Mouse (Mus musculus) thymus, postnatal 36 days (tissue): ENCODE results near the gene Wnt5a.

Experiments used
- DNase-seq, 2 experiments: peaks; one replicate each; pipeline ENCODE4 v3.0.0; 2022; ENCODE audit warnings: mixed read lengths in 2 of 2

Wnt5a gene

GRCm38 (mm10) chr14:28509441-28510340 is 5.1 kb downstream of the Wnt5a start:
- no peak for DNase-seq

GRCm38 (mm10) chr14:28510341-28511028 is 5.9 kb downstream of the Wnt5a start:
- DNase-seq, result no peak

GRCm38 (mm10) chr14:28511029-28511651 is 6.6 kb downstream of the Wnt5a start:
- no peak for DNase-seq

- DNase-seq, result no peak
These were observed 8.4 kb downstream of the Wnt5a start for GRCm38 (mm10) chr14:28512805-28513590.

GRCm38 (mm10) chr14:28514171-28514570 is 9.6 kb downstream of the Wnt5a start:
- no peak for DNase-seq

- no peak for DNase-seq
These were observed 10.8 kb downstream of the Wnt5a start for GRCm38 (mm10) chr14:28515331-28515730.

- no peak for DNase-seq
These were observed 13.3 kb downstream of the Wnt5a start for GRCm38 (mm10) chr14:28517631-28518560.

- DNase-seq, result no peak
These were observed 16.6 kb downstream of the Wnt5a start for GRCm38 (mm10) chr14:28521106-28521505.

GRCm38 (mm10) chr14:28522611-28523010 is 18.1 kb downstream of the Wnt5a start:
- DNase-seq, result no peak

GRCm38 (mm10) chr14:28525566-28525965 is 21.0 kb downstream of the Wnt5a start:
- no peak for DNase-seq

- no peak for DNase-seq
These were observed 23.7 kb downstream of the Wnt5a start for GRCm38 (mm10) chr14:28528151-28528685.

- no peak for DNase-seq
These were observed 27.0 kb downstream of the Wnt5a start for GRCm38 (mm10) chr14:28531531-28531930.

GRCm38 (mm10) chr14:28532943-28533342 is 28.4 kb downstream of the Wnt5a start:
- DNase-seq, result no peak

- no peak for DNase-seq
These were observed 29.3 kb downstream of the Wnt5a start for GRCm38 (mm10) chr14:28533876-28534275.

- DNase-seq, result no peak
These were observed 31.3 kb downstream of the Wnt5a start for GRCm38 (mm10) chr14:28535814-28536213.

GRCm38 (mm10) chr14:28539577-28539976 is 35.0 kb downstream of the Wnt5a start:
- no peak for DNase-seq

- DNase-seq, result no peak
These were observed 37.7 kb downstream of the Wnt5a start for GRCm38 (mm10) chr14:28542117-28542741.

GRCm38 (mm10) chr14:28561861-28562260 is 57.3 kb downstream of the Wnt5a start:
- DNase-seq, result no peak
